Mouse (Mus musculus) lung, embryonic 14.5 days (tissue): ENCODE results near the gene Adprhl2. TPM values are rescaled to one million over a fixed set of nuclear protein-coding genes. Genes with fewer than 3 reads are reported as not detected.

ENCODE experiments used
- ATAC-seq: fragments of 200-750 bp; cut with Nextera tagmentation; 2 replicates; pipeline ENCODE4 v1.8.0; 2017; ENCODE audit warnings: mild to moderate bottlenecking, moderate TSS enrichment, moderate library complexity; ENCODE audit not compliant: insufficient read depth
- DNase-seq: peaks from one replicate; pipeline ENCODE4 v3.0.0-alpha.2; 2015
- H3K27ac ChIP-seq: fragments of 300-500 bp; sonication (generic); 2 replicates; pipeline ENCODE4 v1.5.1; 2014; ENCODE audit warnings: low read depth, mild to moderate bottlenecking, moderate library complexity
- H3K27me3 ChIP-seq: fragments of 300-500 bp; sonication (generic); 2 replicates; pipeline ENCODE4 v1.6.1; 2014; ENCODE audit warnings: low read length, control low read depth; ENCODE audit not compliant: insufficient read depth
- H3K36me3 ChIP-seq: fragments of 300-500 bp; sonication (generic); 2 replicates; pipeline ENCODE4 v1.6.1; 2014; ENCODE audit warnings: control low read depth; ENCODE audit not compliant: insufficient read depth
- H3K4me1 ChIP-seq: fragments of 300-500 bp; sonication (generic); 2 replicates; pipeline ENCODE4 v1.6.1; 2014; ENCODE audit warnings: antibody characterized with exemption, control low read depth; ENCODE audit not compliant: insufficient read depth
- H3K4me2 ChIP-seq: fragments of 300-500 bp; sonication (generic); 2 replicates; pipeline ENCODE4 v1.6.1; 2014; ENCODE audit warnings: mild to moderate bottlenecking
- H3K4me3 ChIP-seq: fragments of 300-500 bp; sonication (generic); 2 replicates; pipeline ENCODE4 v1.5.1; 2014; ENCODE audit warnings: low read depth, low read length
- H3K9ac ChIP-seq: fragments of 300-500 bp; sonication (generic); 2 replicates; pipeline ENCODE4 v1.6.1; 2014
- H3K9me3 ChIP-seq: fragments of 300-500 bp; sonication (generic); 2 replicates; pipeline ENCODE4 v1.6.1; 2016; ENCODE audit warnings: low read depth, low read length, control low read depth
- CTCF ChIP-seq: IDR thresholded peaks from 2 replicates; pipeline ENCODE4 v1.5.1; 2016; ENCODE audit warnings: antibody characterized with exemption, low read depth
- WGBS: fragments of 180-500 bp; shearing (Covaris S2); extraction: QIAGEN DNeasy Blood & Tissue Kit; methylation state at CpG from one replicate; pipeline ENCODE4 v1.1.7; 2014; 5-methylcytosine and 5-hydroxymethylcytosine counted together
- polyA plus RNA-seq: library from polyadenylated mRNA; unstranded; fragments of >200 nt; fragmentation: Nextera tagmentation; extraction: Ambion mirVana; gene quantifications from 2 replicates; pipeline ENCODE4 v1.2.1, GENCODE M21; 2014

Gene Adprhl2
- polyA plus RNA-seq, 1 experiment from 2014 or later: 56.8 TPM

- 25% methylated on average over 6 of the region's 6 CpGs for WGBS
- no peak for DNase-seq
- Histone ChIP-seq H3K27me3 (peaks cover 8% of the 10 kb centered on the region), H3K27ac (no peak overlapping the region), H3K4me1 (no peaks in the 10 kb centered on the region), H3K9ac (no peak overlapping the region), H3K4me2 (no peak overlapping the region), H3K4me3 (no peak overlapping the region), H3K9me3 (no peaks in the 10 kb centered on the region), H3K36me3 (no peaks in the 10 kb centered on the region)
- ATAC-seq: no peak
- no peak for TF ChIP-seq CTCF
These were observed 4.5 kb upstream of the Adprhl2 start for GRCm38 (mm10) chr4:126326036-126326435.

DNA sequence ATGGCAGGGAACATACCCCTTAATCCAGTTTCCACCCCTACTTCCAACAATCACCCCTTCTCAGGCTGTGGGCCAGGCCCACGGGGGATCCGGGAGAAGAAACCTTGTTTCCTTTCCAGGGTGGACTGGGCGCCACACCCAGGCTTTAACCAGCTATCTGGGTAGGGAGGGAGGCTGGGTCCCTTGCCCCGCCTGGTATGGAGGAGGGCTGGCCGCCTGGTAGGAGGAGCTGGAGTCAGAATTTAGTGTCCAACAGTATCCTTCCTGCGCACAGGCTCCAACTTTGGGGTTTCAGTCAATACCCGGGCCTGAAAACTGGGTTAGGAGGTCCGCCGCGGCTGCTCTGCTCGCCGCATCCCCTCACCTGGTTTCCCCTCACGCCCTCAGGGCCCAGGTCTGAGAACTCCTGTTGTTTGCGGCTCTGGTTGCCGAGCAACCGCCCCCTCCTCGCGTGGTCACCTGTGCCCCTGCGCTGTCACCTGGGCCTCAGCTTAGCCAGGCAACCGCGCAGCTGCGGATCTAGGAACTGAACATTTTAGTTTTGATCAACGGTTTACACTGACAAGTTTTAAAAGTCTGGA, 3.9 kb upstream of the Adprhl2 start, which contains the start of gene Tekt2:
Gene Tekt2 (minus strand): TSS at position 408 of the 581 bp plus-strand sequence.
- Histone ChIP-seq H3K4me2 (peak within 1 kb of the TSS; percentile 50), H3K9me3 (no peaks in the 10 kb centered on the region), H3K4me1 (peaks cover 2% of the 10 kb centered on the region; the same call in 1 of the 2 replicates), H3K9ac (0 out of 2 replicates have a peak within 1 kb of the TSS, but pooled peaks have one; percentile 23), H3K27me3 (peaks cover 8% of the 10 kb centered on the region), H3K4me3 (peak within 1 kb of the TSS; percentile 16; the same call in 1 of the 2 replicates), H3K27ac (no peak within 1 kb of the TSS), H3K36me3 (no peaks in the 10 kb centered on the region)
- ATAC-seq: no peak
- DNase-seq: peak; percentile 26
- no peak for TF ChIP-seq CTCF
- WGBS: 12% methylated on average over 23 of the region's 23 CpGs

GRCm38 (mm10) chr4:126324861-126325260, 3.4 kb upstream of the Adprhl2 start:
- no peak for DNase-seq
- no peak overlapping the region for H3K4me3 ChIP-seq
- WGBS: 33% methylated on average over 13 of the region's 13 CpGs

DNA sequence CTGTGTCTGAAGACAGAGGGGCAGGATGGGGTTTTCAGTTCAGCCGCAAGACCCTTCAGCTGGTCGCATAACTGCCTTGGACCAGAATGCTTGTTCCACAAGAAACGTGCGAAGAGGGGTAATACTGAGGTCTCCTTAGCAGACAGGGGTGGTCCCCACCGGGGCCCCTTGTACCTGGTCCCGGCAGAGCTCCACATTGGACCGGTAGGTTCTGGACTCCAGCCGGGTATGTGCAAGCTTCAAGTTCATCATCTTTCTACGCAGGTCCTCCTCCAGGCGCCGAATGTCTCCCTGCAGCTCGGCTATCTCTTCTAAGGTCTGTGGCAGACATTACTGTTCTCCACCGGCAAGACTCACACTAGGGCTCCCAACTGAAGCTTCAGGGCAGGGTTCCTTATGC, 1.1 kb upstream of the Adprhl2 start:
- H3K9me3 ChIP-seq: no peaks in the 10 kb centered on the region
- TF ChIP-seq CTCF: no peak
- no peak overlapping the region for H3K4me2 ChIP-seq
- ATAC-seq: no peak
- no peak overlapping the region for H3K4me3 ChIP-seq
- H3K4me1 ChIP-seq: peaks cover 4% of the 10 kb centered on the region; the same call in 1 of the 2 replicates
- H3K9ac ChIP-seq: no peak overlapping the region
- peaks cover 8% of the 10 kb centered on the region for H3K27me3 ChIP-seq
- H3K27ac ChIP-seq: no peak overlapping the region
- no peak for DNase-seq
- peaks cover 16% of the 10 kb centered on the region for H3K36me3 ChIP-seq
- WGBS: 94% methylated on average over 13 of the region's 13 CpGs

More at GRCm38 (mm10) chr4:126324861-126325260, 3.4 kb upstream of the Adprhl2 start:
- Histone ChIP-seq H3K9me3 (no peaks in the 10 kb centered on the region), H3K4me2 (peak overlapping the region; percentile 50), H3K27me3 (peaks cover 8% of the 10 kb centered on the region), H3K9ac (no peak overlapping the region), H3K36me3 (no peaks in the 10 kb centered on the region), H3K4me1 (peaks cover 4% of the 10 kb centered on the region; the same call in 1 of the 2 replicates), H3K27ac (no peak overlapping the region)
- no peak for ATAC-seq
- no peak for TF ChIP-seq CTCF

DNA sequence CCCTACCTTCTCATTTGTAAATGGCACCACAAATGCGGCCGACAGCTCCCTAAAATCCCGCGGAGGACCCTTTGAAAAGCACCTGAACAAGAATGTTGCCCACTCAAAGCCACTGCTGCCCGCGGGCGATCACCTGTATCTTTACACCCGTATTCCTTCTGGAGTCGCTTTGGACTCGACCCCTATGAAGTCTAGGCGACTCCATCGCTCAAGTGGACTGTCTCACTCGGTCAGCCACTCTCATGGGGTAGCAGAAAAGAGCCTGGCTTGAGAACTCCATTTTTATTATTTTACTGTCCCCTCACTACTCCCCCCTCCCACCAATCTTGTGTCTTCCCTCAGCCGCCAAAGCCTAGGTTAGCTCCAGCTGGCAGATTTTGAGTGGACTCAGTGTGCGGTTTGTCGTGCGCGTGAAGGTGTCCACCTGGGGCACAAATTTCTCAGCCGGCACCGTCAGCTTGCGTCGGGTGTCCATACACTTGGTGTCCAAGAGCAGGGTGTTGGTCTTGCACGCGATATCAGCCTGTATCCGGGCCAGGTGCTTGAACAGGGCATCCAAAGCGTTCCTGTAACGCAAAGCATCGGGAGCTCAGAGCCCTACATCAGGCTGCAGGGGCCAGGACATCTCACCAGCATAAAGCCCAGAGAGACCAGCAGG, 480 bp upstream of the Adprhl2 start:
- peak; percentile 45 for ATAC-seq
- no peak for TF ChIP-seq CTCF
- 0 out of 2 replicates have a peak overlapping the region, but pooled peaks have one; percentile 72 for H3K9ac ChIP-seq

DNA sequence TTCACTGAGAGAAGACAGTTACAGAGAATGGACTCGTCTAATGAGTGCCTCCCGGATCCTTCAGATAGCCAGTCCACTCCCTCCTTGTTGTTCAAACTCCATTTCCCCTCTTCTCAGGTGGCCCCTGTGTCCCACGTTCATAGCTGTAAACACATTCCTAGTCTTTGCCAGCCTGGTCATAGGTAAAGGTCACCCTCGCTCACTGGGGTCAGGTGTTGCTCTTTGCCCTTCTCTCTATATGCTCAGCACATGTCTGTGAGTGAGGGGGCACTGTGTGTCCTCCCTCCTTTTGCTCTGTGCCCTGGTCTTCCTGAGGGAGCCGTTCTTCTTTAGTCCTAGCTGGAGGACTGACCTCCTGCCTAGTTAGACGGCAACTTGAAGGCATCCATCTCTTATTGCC, 1.7 kb downstream of the Adprhl2 start:
- no peak overlapping the region for H3K4me3 ChIP-seq
- no peak for TF ChIP-seq CTCF
- no peak overlapping the region for H3K27ac ChIP-seq
- no peaks in the 10 kb centered on the region for H3K9me3 ChIP-seq
- ATAC-seq: no peak
- peaks cover 39% of the 10 kb centered on the region for H3K36me3 ChIP-seq
- peaks cover 1% of the 10 kb centered on the region; the same call in 1 of the 2 replicates for H3K27me3 ChIP-seq
- H3K9ac ChIP-seq: no peak overlapping the region
- H3K4me1 ChIP-seq: peaks cover 4% of the 10 kb centered on the region; the same call in 1 of the 2 replicates
- no peak for DNase-seq
- no peak overlapping the region for H3K4me2 ChIP-seq
- WGBS: 81% methylated on average over 6 of the region's 6 CpGs

More for the DNA sequence above, 480 bp upstream of the Adprhl2 start:
- DNase-seq: no peak
- peaks cover 4% of the 10 kb centered on the region; the same call in 1 of the 2 replicates for H3K4me1 ChIP-seq
- no peak overlapping the region for H3K27ac ChIP-seq
- peak overlapping the region; percentile 89 for H3K4me3 ChIP-seq
- peak overlapping the region; percentile 94 for H3K4me2 ChIP-seq
- no peaks in the 10 kb centered on the region for H3K9me3 ChIP-seq
- H3K27me3 ChIP-seq: peaks cover 8% of the 10 kb centered on the region
- WGBS: 50% methylated on average over 28 of the region's 28 CpGs
- H3K36me3 ChIP-seq: peaks cover 23% of the 10 kb centered on the region

DNA sequence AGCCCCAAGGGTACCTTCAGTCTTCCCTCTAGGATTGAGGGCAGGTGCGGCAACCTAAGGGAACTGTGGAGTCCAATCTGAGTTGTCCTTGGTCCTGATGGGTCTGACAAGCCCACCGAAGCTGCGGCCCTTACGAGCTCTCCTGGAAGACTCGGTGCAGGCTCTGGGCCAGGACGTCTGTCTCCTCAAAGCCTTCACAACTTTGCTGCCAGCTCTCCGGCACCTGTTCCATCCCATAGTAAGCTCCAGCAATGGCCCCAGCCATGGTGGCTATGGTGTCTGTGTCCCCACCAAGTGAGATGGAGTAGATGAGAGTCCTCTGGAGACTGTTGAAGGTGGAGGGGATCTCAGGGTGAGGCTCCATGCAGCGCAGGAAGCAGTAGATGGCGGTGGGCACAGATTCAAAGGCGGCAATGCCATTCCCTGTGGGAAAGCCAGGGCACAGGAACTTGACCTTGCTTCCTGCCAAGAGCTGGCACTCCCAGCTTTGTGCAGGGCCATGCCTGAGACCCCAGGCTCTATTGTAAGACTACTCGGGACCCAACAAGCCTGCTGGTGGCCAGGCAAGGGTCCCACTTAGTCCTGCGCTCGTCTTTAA, 5.0 kb downstream of the Adprhl2 start:
- WGBS: 91% methylated on average over 13 of the region's 13 CpGs
- TF ChIP-seq CTCF: no peak
- DNase-seq: no peak
- Histone ChIP-seq H3K27me3 (no peaks in the 10 kb centered on the region), H3K36me3 (peaks cover 42% of the 10 kb centered on the region), H3K4me2 (no peak overlapping the region), H3K27ac (no peak overlapping the region), H3K9ac (no peak overlapping the region), H3K9me3 (no peaks in the 10 kb centered on the region), H3K4me3 (no peak overlapping the region), H3K4me1 (peaks cover 4% of the 10 kb centered on the region; the same call in 1 of the 2 replicates)
- ATAC-seq: no peak
